Mouse (Mus musculus) small intestine, adult 2 months (tissue): Measurements from ENCODE around the gene Gm11114.

Source experiments
- CTCF ChIP-seq: fragments of 200-500 bp; IDR thresholded peaks from 2 replicates; pipeline ENCODE4 v1.5.1; 2012; ENCODE audit warnings: low read depth, mild to moderate bottlenecking, control low read depth, inconsistent platforms, low read length, moderate library complexity, mixed read lengths; ENCODE audit not compliant: insufficient replicate concordance, insufficient read length; ENCODE audit errors: extremely low read depth
- POLR2A ChIP-seq: fragments of 200-500 bp; IDR thresholded peaks from 2 replicates; pipeline ENCODE4 v1.6.1; 2012; ENCODE audit warnings: low read depth, mild to moderate bottlenecking, control low read depth, inconsistent platforms, low read length, moderate library complexity

DNA sequence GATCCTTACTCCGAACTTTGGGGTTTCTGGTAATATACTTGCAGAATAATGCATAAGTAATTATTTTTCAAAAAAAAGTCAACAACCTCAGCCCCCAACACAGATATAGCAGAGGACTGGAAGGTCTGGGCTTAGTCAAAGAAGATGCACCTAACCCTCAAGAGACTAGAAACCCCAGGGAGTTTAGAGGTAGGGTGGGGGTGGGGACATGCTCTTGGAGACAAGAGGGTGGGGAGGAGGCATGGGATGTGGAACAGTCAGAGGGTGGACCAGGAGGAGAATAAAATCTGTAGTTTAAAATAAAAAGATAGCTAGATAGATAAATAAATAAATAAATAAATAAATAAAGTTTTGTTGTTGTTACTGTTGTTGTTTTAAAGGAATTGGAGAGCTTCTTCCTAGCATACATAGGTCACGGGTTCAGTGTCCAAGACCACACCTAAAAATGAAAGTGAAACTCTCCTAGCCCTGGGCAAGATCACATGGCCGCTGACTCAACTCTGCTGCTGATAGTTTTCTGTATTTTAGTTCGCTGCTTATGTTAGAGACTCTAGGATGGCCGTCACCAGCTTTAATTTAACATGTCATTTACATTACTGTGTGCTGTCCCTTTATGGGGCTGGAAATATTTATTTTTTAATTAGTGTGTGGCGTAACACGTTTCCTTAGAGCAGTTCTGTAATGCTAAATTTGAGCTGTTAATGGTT is 44.7 kb downstream of the Gm11114 start:
- TF ChIP-seq POLR2A (no peak), CTCF (no peak)
